Mouse (Mus musculus): ENCODE measurements around the gene Pax2.

DNA sequence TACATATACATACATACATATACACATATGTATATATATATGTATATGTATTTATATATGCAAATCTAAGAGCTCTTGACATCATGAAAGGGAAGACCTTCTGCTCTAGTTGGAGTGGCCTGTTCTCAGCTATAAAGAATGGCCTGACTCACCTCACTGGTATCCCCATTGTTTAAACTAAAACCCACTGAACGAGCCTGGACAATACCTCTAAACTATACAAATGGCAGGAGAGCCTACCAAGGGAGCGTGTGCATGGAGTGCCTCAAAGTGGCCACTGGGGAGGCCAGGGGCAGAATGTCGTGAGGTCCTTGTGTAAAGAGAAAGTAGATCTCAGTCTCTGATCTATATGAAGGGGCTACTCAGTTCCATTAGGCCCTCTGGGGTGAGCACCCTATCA, 26.1 kb downstream of the Pax2 start:
- no peak for TF ChIP-seq CTCF (IDR thresholded peaks at IDR 0.05; ENCODE audit: low read depth)
- TF ChIP-seq EP300 (IDR thresholded peaks at IDR 0.05; ENCODE audit: low read depth): no peak
